Mouse (Mus musculus) embryo, embryonic 10 days (tissue): ENCODE results near the gene Veph1.
A peak's percentile ranks its signal among the peaks of the same experiment; 100 is the strongest.

Source experiments
- DNase-seq: peaks from one replicate; pipeline ENCODE4 v3.0.0-alpha.2; 2015; ENCODE audit warnings: low spot score

Veph1 gene

DNA sequence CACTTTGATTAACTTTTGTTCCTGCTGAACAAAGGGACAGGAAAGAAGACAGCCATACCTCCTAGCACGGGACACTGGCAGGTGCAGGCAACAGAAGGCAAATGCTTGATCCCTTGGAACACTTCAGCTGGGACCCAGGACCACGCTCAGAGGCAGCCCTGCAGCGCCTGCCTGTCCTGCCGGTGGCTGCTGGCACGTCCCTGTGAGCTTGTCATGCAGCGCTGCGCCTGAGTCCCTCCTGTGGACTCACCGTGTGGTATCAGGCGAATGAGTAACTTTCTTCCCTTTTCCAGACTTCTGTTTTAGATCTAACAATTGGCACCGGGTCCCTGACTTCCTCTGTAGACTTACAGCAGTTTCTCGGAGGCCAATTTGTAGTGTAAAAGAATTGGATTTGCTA lies at the start of gene Veph1:
TSS of gene Veph1 (minus strand) at position 293 of the 400 bp plus-strand sequence.
- peak; percentile 49 for DNase-seq

- no peak for DNase-seq
Measured at GRCm38 (mm10) chr3:66340742-66341141, 44.1 kb upstream of the Veph1 start.

DNA sequence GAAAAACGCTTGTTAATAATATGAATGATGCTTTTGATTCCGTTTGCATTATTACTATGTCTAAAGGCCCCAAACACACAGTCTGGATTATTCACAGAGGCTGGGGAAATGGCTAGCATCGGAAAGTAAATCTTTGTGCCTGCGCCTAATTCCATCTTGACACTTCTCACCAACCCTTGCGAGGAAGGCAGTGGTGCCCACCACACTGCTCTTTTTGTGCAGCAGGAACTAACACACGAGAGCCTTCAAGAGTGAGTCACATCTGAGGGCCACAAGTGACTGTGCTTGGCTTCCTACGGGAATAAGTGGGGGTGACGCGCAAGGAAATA lies 35.7 kb upstream of the Veph1 start:
- no peak for DNase-seq

GRCm38 (mm10) chr3:66331592-66332400 lies 35.2 kb upstream of the Veph1 start:
- peak; percentile 91 for DNase-seq

GRCm38 (mm10) chr3:66330896-66331579 lies 34.4 kb upstream of the Veph1 start:
- DNase-seq: no peak

DNA sequence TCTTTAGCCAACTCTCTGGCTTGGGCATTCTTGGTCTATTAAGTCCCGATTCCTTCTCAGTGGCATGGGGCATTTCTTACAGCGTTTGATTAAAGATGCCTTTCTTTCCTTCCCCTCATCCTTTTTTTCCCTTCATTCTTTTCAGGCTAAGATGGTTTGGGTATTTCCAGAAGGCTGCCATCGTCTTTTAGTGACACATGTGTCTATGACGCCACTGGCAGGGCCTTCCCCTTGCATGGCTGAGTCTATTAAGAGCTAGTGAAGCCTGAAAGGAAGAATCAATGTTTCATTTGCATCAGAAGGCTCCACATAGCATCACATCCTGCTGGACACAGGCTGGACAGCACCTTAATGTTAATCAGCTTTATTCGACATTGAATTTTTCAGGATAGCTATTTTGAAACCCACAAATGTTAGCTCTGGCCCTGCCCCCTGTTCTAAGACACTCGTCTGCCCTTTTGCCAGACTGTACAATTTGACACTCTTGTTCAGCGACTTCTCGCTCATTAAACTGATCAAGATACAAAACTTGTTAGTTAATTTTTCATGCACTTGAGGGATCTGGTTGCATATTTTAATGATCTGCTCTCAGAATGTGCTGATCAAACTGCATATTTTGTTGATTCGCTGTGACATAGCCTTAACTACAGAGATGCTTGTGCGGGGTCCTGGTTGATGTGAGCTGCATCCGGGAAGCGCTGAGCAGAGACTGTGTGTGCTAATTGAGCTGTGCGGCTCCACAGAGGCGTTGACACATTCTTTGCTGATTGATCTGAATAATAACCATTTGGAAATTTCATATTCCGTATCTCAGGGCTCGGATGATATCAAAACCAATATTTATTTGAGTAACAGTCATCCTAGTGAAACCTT lies 29.6 kb upstream of the Veph1 start:
- peak; percentile 60 for DNase-seq

GRCm38 (mm10) chr3:66325486-66325951 lies 28.9 kb upstream of the Veph1 start:
- peak; percentile 38 for DNase-seq

DNA sequence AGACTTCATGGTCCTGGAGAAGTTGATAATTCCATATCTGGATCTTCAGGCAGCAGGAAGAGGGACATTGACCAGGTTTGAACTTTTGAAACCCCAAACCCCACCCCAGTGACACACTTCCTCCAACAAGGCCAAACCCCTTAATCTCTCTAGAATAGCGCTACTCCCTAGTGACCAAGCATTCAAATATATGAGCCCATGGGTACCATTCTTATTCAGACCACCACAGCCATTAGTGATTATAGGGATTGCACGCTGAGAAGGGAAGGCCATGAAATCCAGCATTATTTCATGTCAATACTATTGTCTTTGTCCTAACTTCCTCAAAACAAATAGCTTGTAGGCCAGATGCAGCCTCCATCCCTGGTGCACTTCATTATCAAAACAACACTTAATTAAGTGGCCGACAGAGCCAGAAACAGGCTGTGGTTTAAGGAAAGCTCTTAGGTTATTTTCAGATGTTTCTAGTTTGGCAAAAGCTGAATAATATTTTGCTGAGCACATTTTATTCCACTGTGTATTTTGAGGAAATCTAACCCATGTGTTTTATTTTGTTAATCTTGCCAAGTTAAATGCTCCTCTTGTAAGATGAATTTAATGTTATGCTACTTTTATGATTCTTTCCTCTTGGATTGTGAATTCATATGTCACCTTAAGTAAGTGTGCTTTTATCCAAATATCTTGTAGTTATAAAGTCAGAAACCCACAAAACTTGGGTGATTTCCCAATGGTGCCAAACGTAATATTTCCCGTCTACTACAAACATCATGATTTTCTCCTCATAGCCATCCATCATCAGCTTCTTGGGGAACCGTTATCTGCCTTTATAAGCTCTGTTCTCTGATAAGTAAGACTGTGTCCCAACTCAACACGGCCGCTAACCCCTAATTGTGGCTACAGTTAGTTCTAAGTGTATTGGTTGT lies 18.4 kb upstream of the Veph1 start:
- no peak for DNase-seq

DNA sequence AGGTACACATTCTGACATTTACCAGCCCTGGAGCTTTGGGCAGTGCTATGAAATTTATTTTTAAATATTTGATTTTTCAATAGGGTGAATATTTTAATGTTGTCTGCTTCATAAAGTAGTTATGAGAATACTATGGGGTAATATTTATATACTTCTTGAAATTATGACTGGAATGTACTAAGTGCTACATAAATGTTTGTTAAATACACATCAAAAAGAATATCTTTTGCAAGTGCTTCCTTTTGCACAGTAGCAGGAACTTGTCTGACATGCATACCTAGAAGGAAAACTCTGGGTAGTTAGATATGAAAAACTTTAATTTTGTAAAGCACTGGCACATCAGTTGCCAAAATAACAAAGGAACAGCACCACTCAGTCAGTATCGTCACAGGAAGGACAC lies 13.9 kb upstream of the Veph1 start:
- DNase-seq: no peak

- DNase-seq: no peak
Measured at GRCm38 (mm10) chr3:66309531-66309930, 12.9 kb upstream of the Veph1 start.

- DNase-seq: peak; percentile 5
Measured at GRCm38 (mm10) chr3:66295236-66295635, 1.4 kb downstream of the Veph1 start.

DNA sequence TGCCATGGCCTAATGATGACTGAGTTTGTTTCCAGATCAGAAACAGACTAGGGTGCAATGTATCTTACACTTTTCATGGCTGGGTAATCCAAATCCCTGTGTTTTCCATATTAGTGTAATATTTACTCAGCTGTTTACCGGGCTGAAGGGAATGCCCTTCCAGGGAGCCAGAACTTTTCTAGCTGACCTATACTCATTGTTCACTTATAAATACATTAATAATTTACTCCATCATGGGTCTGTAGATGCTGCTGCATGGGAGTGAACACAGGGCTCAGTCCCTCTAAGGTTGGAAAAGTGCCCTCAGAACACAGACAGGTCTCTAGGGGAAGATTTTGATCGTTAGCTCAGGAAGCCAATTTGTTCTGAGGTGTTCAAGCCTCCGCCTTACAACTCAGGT lies 1.9 kb downstream of the Veph1 start:
- no peak for DNase-seq

DNA sequence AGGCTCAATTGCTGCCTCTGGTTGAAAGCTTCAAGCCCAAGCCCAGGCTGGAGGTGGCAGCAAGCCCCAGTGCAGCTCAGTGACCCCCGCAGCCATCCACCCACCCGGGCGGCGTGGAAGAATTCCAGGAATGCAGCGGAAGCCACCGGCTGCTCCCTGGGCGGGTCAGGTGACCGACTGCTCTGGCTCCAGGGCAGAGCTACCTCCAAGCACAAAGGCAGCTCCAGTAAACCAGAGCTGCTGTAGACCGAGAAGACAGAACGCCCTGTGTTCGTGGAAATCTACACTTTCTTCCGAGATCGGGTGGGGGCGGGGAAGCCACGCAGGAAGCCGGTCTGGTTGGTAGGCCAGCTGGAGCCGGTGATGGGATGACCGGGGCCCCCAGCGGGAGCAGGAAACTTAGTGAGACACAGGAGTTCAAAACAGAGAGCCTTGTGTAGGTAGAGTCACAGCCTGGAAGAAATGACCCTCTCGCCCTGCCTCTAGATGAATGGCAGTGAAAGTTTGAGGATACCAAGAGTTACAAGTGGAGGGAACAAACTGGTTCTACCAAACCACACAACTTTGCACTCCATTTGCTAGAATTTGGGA lies 4.2 kb downstream of the Veph1 start:
- DNase-seq: peak; percentile 79

GRCm38 (mm10) chr3:66263270-66263669 lies 33.4 kb downstream of the Veph1 start:
- DNase-seq: no peak

DNA sequence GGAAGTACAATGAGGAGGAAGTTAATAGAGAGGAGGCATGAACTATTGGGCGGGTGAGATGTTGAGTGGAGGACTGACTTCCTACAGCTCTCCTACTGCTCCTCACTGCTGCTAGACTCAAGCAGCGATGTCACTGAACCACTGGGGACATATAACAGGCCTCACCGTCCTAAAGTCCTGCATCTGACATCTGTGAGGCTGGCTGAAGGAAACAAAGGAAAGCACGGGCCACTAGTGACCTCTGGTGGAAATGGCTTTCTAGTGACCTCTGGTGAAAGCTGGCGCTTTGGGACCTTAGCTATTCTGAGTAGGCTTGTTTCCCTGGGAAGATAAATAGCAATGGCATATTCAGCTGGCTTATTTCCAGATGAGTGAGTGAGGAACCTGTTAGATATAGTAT lies 34.3 kb downstream of the Veph1 start:
- DNase-seq: peak; percentile 77

GRCm38 (mm10) chr3:66254504-66255105 lies 42.0 kb downstream of the Veph1 start:
- no peak for DNase-seq

DNA sequence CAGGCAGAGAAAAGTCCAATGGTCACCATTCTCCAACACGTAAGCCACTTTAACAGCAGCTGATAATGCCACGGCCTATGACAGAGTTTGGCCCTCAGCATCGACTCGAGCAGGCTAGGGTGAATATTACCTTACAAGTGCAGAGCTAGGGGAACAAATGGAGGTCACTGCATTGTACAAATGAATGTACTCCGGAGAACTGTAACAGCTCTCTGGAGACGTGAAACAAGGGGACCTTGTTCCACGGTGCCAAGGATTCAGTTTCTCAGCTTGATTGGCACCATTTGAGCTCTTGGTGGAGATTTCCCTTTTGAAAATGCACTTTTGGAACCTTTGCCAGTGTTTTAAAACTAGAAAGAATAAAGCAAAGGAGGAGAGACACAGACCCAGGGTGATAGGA lies 44.8 kb downstream of the Veph1 start:
- DNase-seq: no peak

DNA sequence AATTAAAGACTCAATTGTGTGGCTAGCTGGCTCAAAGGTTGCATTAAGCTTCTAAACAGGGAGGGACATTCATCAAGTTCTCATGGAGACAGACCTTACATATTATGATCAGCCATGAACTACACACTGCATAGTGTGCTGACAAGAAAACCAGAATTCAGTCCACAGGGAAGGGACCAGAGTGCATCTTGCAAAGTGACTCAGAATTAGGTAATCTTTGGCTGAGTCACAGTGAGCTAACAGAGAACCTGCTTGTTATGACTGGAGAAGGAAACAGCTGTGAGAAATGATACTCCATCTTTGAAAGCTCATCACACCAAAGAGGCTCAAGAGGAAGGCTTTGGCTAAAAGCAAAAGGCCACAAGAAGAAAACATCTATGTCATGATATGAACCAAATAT lies 56.2 kb downstream of the Veph1 start:
- DNase-seq: no peak

DNA sequence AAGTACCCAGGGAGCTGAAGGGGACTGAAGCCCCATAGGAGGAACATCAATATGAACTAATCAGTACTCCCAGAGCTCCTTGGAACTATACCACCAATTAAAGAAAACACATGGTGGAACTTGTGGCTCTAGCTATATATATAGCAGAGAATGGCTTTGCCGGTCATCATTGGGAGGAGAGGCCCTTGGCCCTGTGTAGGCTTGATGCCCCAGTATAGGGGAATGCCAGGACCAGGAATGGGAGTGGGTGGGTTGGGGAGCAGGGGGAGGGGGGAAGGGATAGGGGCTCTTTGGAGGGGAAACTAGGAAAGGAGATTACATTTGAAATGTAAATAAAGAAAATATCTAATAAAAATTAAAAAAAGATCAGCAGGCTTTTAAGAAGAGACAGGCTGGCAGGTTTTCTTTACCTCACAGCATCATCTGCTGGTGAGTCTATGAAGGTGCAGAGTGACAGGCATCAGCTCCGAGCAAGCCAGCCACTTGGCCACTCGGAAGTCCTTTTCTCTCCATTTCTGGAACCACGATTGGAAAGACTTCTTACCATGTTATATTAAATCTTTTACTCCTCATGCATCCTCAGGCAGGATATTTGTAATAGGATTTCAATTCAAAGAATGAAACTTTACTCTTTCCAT lies 60.3 kb downstream of the Veph1 start:
- peak; percentile 47 for DNase-seq

- DNase-seq: no peak
Measured at GRCm38 (mm10) chr3:66224931-66225537, 71.6 kb downstream of the Veph1 start.
